Mouse (Mus musculus): ENCODE data around the gene Riok1. TPM values are rescaled to one million over a fixed set of nuclear protein-coding genes. Genes with fewer than 3 reads are reported as not detected.
A peak's percentile ranks its signal among the peaks of the same experiment; 100 is the strongest.

The Riok1 gene
- polyA plus RNA-seq, 1 experiment from 2014 or later = 69.2 TPM

- Histone ChIP-seq H3K4me3 (no peak overlapping the region), H3K27ac (no peak overlapping the region), H3K27me3 (no peaks in the 10 kb centered on the region), H3K36me3 (0 out of 2 replicates have a peak, but pooled peaks cover 6% of the 10 kb centered on the region), H3K4me2 (no peak overlapping the region), H3K4me1 (0 out of 2 replicates have a peak, but pooled peaks cover 5% of the 10 kb centered on the region), H3K9ac (no peak overlapping the region), H3K9me3 (no peaks in the 10 kb centered on the region)
- no peak for ATAC-seq (ENCODE audit: insufficient number of reproducible peaks, insufficient read depth, low FRiP score, low TSS enrichment, low read depth)
- 74% methylated on average over 4 of the region's 4 CpGs for WGBS
Measured at GRCm38 (mm10) chr13:38070945-38071344, 34.1 kb downstream of the Riok1 start.

GRCm38 (mm10) chr13:38073374-38074307 lies 36.8 kb downstream of the Riok1 start:
- Histone ChIP-seq H3K4me1 (peaks cover 11% of the 10 kb centered on the region; the same call in 1 of the 2 replicates), H3K4me3 (no peak overlapping the region), H3K27ac (no peak overlapping the region), H3K9ac (no peak overlapping the region), H3K27me3 (no peaks in the 10 kb centered on the region), H3K4me2 (no peak overlapping the region), H3K36me3 (no peaks in the 10 kb centered on the region), H3K9me3 (no peaks in the 10 kb centered on the region)
- ATAC-seq (ENCODE audit: insufficient number of reproducible peaks, insufficient read depth, low FRiP score, low TSS enrichment, low read depth) = no peak
- 84% methylated on average over 18 of the region's 18 CpGs for WGBS

GRCm38 (mm10) chr13:38074404-38074803 lies 37.6 kb downstream of the Riok1 start:
- no peak for ATAC-seq (ENCODE audit: insufficient number of reproducible peaks, insufficient read depth, low FRiP score, low TSS enrichment, low read depth)
- no peaks in the 10 kb centered on the region for H3K27me3 ChIP-seq
- 65% methylated on average over 5 of the region's 5 CpGs for WGBS

GRCm38 (mm10) chr13:38077113-38077512 lies 40.3 kb downstream of the Riok1 start:
- no peaks in the 10 kb centered on the region for H3K9me3 ChIP-seq
- no peak overlapping the region for H3K27ac ChIP-seq
- peaks cover 10% of the 10 kb centered on the region; the same call in 1 of the 2 replicates for H3K4me1 ChIP-seq
- H3K4me3 ChIP-seq = no peak overlapping the region
- no peaks in the 10 kb centered on the region for H3K36me3 ChIP-seq
- ATAC-seq (ENCODE audit: insufficient number of reproducible peaks, insufficient read depth, low FRiP score, low TSS enrichment, low read depth) = no peak
- WGBS = 19% methylated on average over 11 of the region's 11 CpGs
- H3K4me2 ChIP-seq = peak overlapping the region; percentile 21; the same call in 1 of the 2 replicates
- H3K27me3 ChIP-seq = no peaks in the 10 kb centered on the region
- no peak overlapping the region for H3K9ac ChIP-seq

More at GRCm38 (mm10) chr13:38074404-38074803, 37.6 kb downstream of the Riok1 start:
- Histone ChIP-seq H3K4me2 (no peak overlapping the region), H3K9ac (no peak overlapping the region), H3K4me1 (peaks cover 11% of the 10 kb centered on the region; the same call in 1 of the 2 replicates), H3K9me3 (no peaks in the 10 kb centered on the region), H3K36me3 (no peaks in the 10 kb centered on the region), H3K4me3 (no peak overlapping the region), H3K27ac (no peak overlapping the region)

- H3K9ac ChIP-seq = no peak overlapping the region
- no peak overlapping the region for H3K27ac ChIP-seq
- H3K4me3 ChIP-seq = no peak overlapping the region
- H3K36me3 ChIP-seq = no peaks in the 10 kb centered on the region
- no peaks in the 10 kb centered on the region for H3K27me3 ChIP-seq
- no peak for ATAC-seq (ENCODE audit: insufficient number of reproducible peaks, insufficient read depth, low FRiP score, low TSS enrichment, low read depth)
- 42% methylated on average over 6 of the region's 6 CpGs for WGBS
- no peak overlapping the region for H3K4me2 ChIP-seq
- H3K4me1 ChIP-seq = peaks cover 19% of the 10 kb centered on the region
- no peaks in the 10 kb centered on the region for H3K9me3 ChIP-seq
Measured at GRCm38 (mm10) chr13:38078836-38079235, 42.0 kb downstream of the Riok1 start.

DNA sequence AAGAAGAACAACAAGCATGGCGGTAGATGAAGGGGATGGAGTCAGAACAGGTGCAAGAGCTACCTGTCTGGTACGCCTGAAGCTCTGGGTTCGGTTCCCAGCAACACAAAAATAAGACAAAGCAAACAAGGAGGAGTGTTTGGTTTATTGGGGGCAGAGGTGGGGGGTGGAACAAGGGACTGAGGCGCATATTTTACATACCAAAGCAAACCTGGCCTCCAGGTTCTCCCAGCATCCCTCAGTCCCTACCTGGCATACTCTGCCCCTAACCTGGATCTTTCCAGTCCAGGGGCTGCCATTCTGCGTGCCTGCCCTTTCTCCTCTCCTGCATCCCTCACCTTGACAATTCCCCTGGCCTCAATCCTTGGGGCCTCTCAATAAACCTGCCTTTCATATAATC lies 42.6 kb downstream of the Riok1 start:
- ATAC-seq (ENCODE audit: insufficient number of reproducible peaks, insufficient read depth, low FRiP score, low TSS enrichment, low read depth) = no peak
- H3K27ac ChIP-seq = no peak overlapping the region
- H3K4me1 ChIP-seq = peaks cover 19% of the 10 kb centered on the region
- no peaks in the 10 kb centered on the region for H3K36me3 ChIP-seq
- no peaks in the 10 kb centered on the region for H3K27me3 ChIP-seq
- no peak overlapping the region for H3K9ac ChIP-seq
- H3K4me3 ChIP-seq = no peak overlapping the region
- WGBS = 70% methylated on average over 5 of the region's 5 CpGs
- no peaks in the 10 kb centered on the region for H3K9me3 ChIP-seq
- no peak overlapping the region for H3K4me2 ChIP-seq

DNA sequence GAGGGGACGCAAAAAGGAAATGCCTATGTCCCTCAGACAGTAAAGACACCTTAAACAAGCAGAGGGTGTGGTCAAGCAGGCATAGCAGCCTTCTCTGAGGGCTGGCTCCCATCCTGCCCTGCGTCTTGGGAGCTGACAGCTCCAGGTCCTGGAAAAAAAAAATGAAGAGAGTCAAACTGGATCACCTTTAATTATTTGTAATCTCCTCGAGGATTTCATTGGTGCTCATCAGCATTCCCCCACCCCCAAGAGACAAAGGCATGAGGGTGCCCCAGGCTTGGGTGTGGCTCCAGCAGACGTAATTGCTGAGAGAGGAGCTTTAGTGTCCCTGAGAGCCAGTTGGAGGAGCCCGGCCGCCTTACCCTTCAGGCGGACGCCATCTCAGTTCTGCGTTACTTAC lies 43.2 kb downstream of the Riok1 start:
- peaks cover 19% of the 10 kb centered on the region for H3K4me1 ChIP-seq
- no peak overlapping the region; the same call in 1 of the 2 replicates for H3K27ac ChIP-seq
- H3K4me3 ChIP-seq = no peak overlapping the region
- ATAC-seq (ENCODE audit: insufficient number of reproducible peaks, insufficient read depth, low FRiP score, low TSS enrichment, low read depth) = no peak
- WGBS = 37% methylated on average over 9 of the region's 9 CpGs
- no peaks in the 10 kb centered on the region for H3K9me3 ChIP-seq
- H3K36me3 ChIP-seq = no peaks in the 10 kb centered on the region
- H3K27me3 ChIP-seq = no peaks in the 10 kb centered on the region
- no peak overlapping the region for H3K9ac ChIP-seq
- no peak overlapping the region for H3K4me2 ChIP-seq

GRCm38 (mm10) chr13:38080725-38081124 lies 43.9 kb downstream of the Riok1 start:
- peaks cover 19% of the 10 kb centered on the region for H3K4me1 ChIP-seq
- no peak overlapping the region for H3K4me3 ChIP-seq
- peak overlapping the region; percentile 48; the same call in 1 of the 2 replicates for H3K27ac ChIP-seq
- 71% methylated on average over 14 of the region's 14 CpGs for WGBS
- no peaks in the 10 kb centered on the region for H3K27me3 ChIP-seq
- H3K4me2 ChIP-seq = no peak overlapping the region
- H3K9me3 ChIP-seq = no peaks in the 10 kb centered on the region
- ATAC-seq (ENCODE audit: insufficient number of reproducible peaks, insufficient read depth, low FRiP score, low TSS enrichment, low read depth) = no peak
- H3K9ac ChIP-seq = peak overlapping the region; percentile 16; the same call in 1 of the 2 replicates
- no peaks in the 10 kb centered on the region for H3K36me3 ChIP-seq

DNA sequence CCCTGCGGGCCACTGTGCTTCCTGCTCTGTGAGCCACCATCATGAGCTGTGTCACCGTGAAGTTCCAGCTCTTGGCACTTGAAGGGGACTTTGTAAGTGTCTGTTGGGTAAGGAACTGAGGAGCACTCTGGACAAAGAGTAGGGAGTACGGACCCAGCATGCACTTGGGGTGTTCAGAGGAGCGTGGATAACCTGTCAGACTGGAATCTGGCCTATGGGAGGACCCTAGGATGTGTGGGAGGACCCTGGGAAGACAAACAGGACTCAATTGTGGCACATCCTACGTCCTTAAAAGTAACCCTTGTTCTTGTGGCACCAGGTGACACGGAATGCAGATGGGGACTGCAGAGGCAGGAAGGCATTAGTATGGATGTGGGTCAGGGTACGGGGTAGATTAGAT lies 44.4 kb downstream of the Riok1 start:
- H3K27ac ChIP-seq = peak overlapping the region; percentile 48; the same call in 1 of the 2 replicates
- ATAC-seq (ENCODE audit: insufficient number of reproducible peaks, insufficient read depth, low FRiP score, low TSS enrichment, low read depth) = no peak
- 75% methylated on average over 7 of the region's 7 CpGs for WGBS
- peaks cover 19% of the 10 kb centered on the region for H3K4me1 ChIP-seq
- peak overlapping the region; percentile 16; the same call in 1 of the 2 replicates for H3K9ac ChIP-seq
- H3K27me3 ChIP-seq = no peaks in the 10 kb centered on the region
- H3K36me3 ChIP-seq = no peaks in the 10 kb centered on the region
- no peak overlapping the region for H3K4me3 ChIP-seq
- no peak overlapping the region for H3K4me2 ChIP-seq
- no peaks in the 10 kb centered on the region for H3K9me3 ChIP-seq

DNA sequence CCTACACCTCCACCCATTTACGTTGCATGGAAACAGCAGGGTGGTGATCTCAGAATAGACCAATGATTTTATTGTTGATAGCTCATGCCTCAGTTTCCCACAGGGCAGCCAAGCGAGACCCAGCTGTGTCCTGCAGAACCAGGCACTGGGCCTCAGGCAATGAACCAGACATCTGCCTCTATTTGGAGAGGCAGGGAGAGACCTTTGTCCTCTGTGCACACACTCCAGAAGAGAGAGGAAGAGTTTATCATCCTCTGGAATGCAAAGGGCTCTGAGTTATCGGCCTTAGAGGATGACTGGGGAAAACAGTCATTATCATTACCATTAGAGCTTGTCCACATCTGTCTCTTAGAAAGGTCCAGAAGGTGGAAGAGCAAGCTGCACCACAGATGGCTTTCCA lies 49.9 kb downstream of the Riok1 start:
- no peak overlapping the region for H3K9ac ChIP-seq
- no peaks in the 10 kb centered on the region for H3K9me3 ChIP-seq
- H3K36me3 ChIP-seq = no peaks in the 10 kb centered on the region
- 46% methylated on average over 3 of the region's 3 CpGs for WGBS
- H3K27me3 ChIP-seq = no peaks in the 10 kb centered on the region
- H3K4me1 ChIP-seq = peaks cover 9% of the 10 kb centered on the region
- H3K4me3 ChIP-seq = no peak overlapping the region
- no peak for ATAC-seq (ENCODE audit: insufficient number of reproducible peaks, insufficient read depth, low FRiP score, low TSS enrichment, low read depth)
- no peak overlapping the region for H3K27ac ChIP-seq
- no peak overlapping the region for H3K4me2 ChIP-seq

DNA sequence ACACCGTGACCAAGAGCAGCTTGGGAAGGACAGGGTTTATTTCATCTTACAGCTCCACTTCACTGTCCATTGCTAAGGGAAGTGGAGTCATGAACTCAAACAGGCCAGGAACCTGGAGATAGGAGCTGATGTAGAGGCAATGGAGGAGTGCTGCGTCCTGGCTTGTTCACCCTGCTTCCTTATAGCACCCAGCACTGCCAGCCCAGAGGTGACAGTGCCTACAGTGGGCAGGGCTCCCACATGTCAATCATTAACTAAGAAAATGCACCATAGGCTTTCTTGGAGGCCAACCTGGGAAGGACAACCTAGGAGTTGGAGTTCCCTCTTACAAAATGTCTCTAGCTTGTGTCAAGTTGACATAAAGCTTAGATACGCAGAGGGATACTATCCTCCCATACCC lies 51.2 kb downstream of the Riok1 start:
- ATAC-seq (ENCODE audit: insufficient number of reproducible peaks, insufficient read depth, low FRiP score, low TSS enrichment, low read depth) = no peak
- H3K27ac ChIP-seq = no peak overlapping the region
- WGBS = 81% methylated on average over 3 of the region's 3 CpGs

DNA sequence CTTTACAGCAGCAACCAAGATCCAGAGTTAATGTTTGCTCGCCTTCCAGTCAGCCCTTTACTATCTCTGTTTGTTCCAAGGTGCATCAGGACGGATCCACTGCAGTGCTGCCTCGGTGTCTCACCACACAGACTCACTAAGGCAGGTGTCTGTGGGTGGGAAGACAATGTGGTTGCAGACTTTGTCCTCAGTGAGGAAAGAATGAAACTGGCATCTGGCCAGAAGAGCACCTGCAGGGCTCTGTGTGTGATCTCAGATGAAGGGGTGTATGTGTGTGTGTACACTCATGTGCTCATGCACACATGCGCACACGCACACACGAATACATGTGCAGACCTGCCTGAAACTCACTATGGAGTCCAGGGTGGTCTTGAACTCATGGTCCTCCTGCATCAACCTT lies 52.7 kb downstream of the Riok1 start:
- Histone ChIP-seq H3K27me3 (no peaks in the 10 kb centered on the region), H3K4me3 (no peak overlapping the region), H3K9me3 (no peaks in the 10 kb centered on the region), H3K4me2 (no peak overlapping the region), H3K4me1 (no peaks in the 10 kb centered on the region), H3K27ac (no peak overlapping the region), H3K9ac (no peak overlapping the region), H3K36me3 (no peaks in the 10 kb centered on the region)
- WGBS = 81% methylated on average over 6 of the region's 6 CpGs
- ATAC-seq (ENCODE audit: insufficient number of reproducible peaks, insufficient read depth, low FRiP score, low TSS enrichment, low read depth) = no peak

More for the DNA sequence above, 51.2 kb downstream of the Riok1 start:
- Histone ChIP-seq H3K9ac (no peak overlapping the region), H3K4me3 (no peak overlapping the region), H3K27me3 (no peaks in the 10 kb centered on the region), H3K4me1 (peaks cover 4% of the 10 kb centered on the region), H3K36me3 (no peaks in the 10 kb centered on the region), H3K4me2 (no peak overlapping the region), H3K9me3 (no peaks in the 10 kb centered on the region)
